Mouse (Mus musculus) spleen, adult 2 months (tissue): Measurements from ENCODE around the gene Ctf1.

Experiments used
- CTCF ChIP-seq: fragments of 200-500 bp; IDR thresholded peaks from 2 replicates; pipeline ENCODE4 v1.5.1; 2011; ENCODE audit warnings: mild to moderate bottlenecking, inconsistent platforms; ENCODE audit not compliant: insufficient read depth, insufficient read length, insufficient replicate concordance; ENCODE audit errors: extremely low read depth
- POLR2A ChIP-seq: fragments of 200-500 bp; IDR thresholded peaks from 2 replicates; pipeline ENCODE4 v1.6.1; 2011; ENCODE audit warnings: low read depth, low read length, inconsistent platforms

GRCm38 (mm10) chr7:127693290-127693689 is 19.2 kb upstream of the Ctf1 start:
- no peak for TF ChIP-seq POLR2A
- no peak for TF ChIP-seq CTCF
